Mouse (Mus musculus): ENCODE measurements around the gene Kat7.

DNA sequence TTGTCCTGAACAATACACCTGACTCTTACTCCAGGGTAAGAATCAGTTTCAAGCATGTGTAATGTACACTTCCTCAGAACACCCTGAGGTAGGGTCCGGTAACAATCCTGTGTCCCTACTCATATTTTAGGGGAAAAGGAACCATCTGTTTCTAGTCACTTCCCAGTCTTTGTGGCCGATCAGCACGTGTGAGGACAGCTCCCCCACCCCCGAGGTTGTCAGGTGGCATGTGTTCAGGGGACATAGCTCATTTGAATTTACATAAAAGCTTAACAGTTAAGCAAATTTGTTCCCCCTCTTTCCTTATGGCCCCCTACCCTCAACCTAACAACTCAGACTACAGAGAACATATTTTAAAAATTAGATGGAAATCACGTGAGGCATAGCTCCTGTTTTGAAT, 30.6 kb upstream of the Kat7 start:
- TF ChIP-seq EP300 (optimal IDR thresholded peaks at IDR 0.05) (no peak), CTCF (IDR thresholded peaks at IDR 0.05; ENCODE audit: low read depth) (no peak)

Measured in stomach, postnatal 0 days (tissue).